ENCODE assay signal across 36 mouse cellular contexts in genomic region chr2:122486674-122487073, GRCm38 (mm10). TPM values are rescaled to one million over a fixed set of nuclear protein-coding genes. Genes with fewer than 3 reads are reported as not detected.
"Had no signal": no experiment of that assay in that cellular context is flagged by ENCODE, and none has a peak within 500 bp of the region (broad histone marks: within the 10 kb centered on the region; RNA-seq: fewer than 3 reads in every experiment).

No protein-coding gene starts in this region.

- DNase-seq: left cerebral cortex, postnatal 4 days; liver; liver, embryonic 13.5 days; liver, postnatal 0 days; lung, adult 18-20 months; lung, adult 2 months; lung, embryonic 14.5 days; lung, postnatal 10 days; lung, postnatal 14 days; lung, postnatal 36 days; lung, postnatal 4 days; midbrain, embryonic 14.5 days had no signal

- H3K4me3 ChIP-seq: limb, embryonic 10.5 days; limb, embryonic 12.5 days; limb, embryonic 13.5 days; limb, embryonic 15.5 days; liver, embryonic 12.5 days; liver, embryonic 13.5 days; liver, embryonic 15.5 days; lung, embryonic 15.5 days; megakaryocyte, embryonic 14.5 days; midbrain, embryonic 10.5 days; midbrain, embryonic 12.5 days; midbrain, embryonic 13.5 days; midbrain, embryonic 15.5 days; myocyte had no signal

- H3K4me1 ChIP-seq: limb, embryonic 10.5 days; limb, embryonic 12.5 days; limb, embryonic 13.5 days; limb, embryonic 15.5 days; liver, embryonic 12.5 days; liver, embryonic 13.5 days; liver, embryonic 15.5 days; lung, embryonic 15.5 days; megakaryocyte, embryonic 14.5 days; midbrain, embryonic 10.5 days; midbrain, embryonic 12.5 days; midbrain, embryonic 13.5 days; midbrain, embryonic 15.5 days had no signal

- H3K27me3 ChIP-seq: limb, embryonic 12.5 days; limb, embryonic 13.5 days; limb, embryonic 15.5 days; liver, embryonic 12.5 days; liver, embryonic 13.5 days; liver, embryonic 15.5 days; lung, embryonic 15.5 days; megakaryocyte, embryonic 14.5 days; midbrain, embryonic 12.5 days; midbrain, embryonic 13.5 days; midbrain, embryonic 15.5 days had no signal

- H3K27ac ChIP-seq: limb, embryonic 10.5 days; limb, embryonic 12.5 days; limb, embryonic 13.5 days; limb, embryonic 15.5 days; liver, embryonic 12.5 days; liver, embryonic 13.5 days; liver, embryonic 14.5 days; liver, embryonic 15.5 days; lung, embryonic 15.5 days; macrophage; midbrain, embryonic 10.5 days; midbrain, embryonic 12.5 days; midbrain, embryonic 13.5 days; midbrain, embryonic 15.5 days had no signal

- ATAC-seq: liver, embryonic 12.5 days; liver, postnatal 0 days; lung, postnatal 0 days; midbrain, embryonic 13.5 days; midbrain, embryonic 15.5 days; midbrain, embryonic 16.5 days had no signal

- H3K36me3 ChIP-seq: limb, embryonic 10.5 days; limb, embryonic 12.5 days; limb, embryonic 13.5 days; limb, embryonic 15.5 days; liver, embryonic 12.5 days; liver, embryonic 13.5 days; liver, embryonic 15.5 days; lung, embryonic 15.5 days; midbrain, embryonic 10.5 days; midbrain, embryonic 12.5 days; midbrain, embryonic 13.5 days; midbrain, embryonic 15.5 days had no signal

- H3K9me3 ChIP-seq: limb, embryonic 10.5 days; limb, embryonic 12.5 days; limb, embryonic 13.5 days; limb, embryonic 15.5 days; liver, embryonic 12.5 days; liver, embryonic 13.5 days; liver, embryonic 15.5 days; lung, embryonic 15.5 days; midbrain, embryonic 10.5 days; midbrain, embryonic 12.5 days; midbrain, embryonic 13.5 days; midbrain, embryonic 15.5 days had no signal

- H3K9ac ChIP-seq: limb, embryonic 12.5 days; limb, embryonic 13.5 days; limb, embryonic 15.5 days; liver, embryonic 12.5 days; liver, embryonic 13.5 days; liver, embryonic 14.5 days; liver, embryonic 15.5 days; liver, postnatal 0 days; lung, embryonic 14.5 days; lung, embryonic 15.5 days; midbrain, embryonic 12.5 days; midbrain, embryonic 13.5 days; midbrain, embryonic 15.5 days had no signal

- H3K4me2 ChIP-seq: limb, embryonic 12.5 days; limb, embryonic 13.5 days; limb, embryonic 15.5 days; liver, embryonic 11.5 days; liver, embryonic 12.5 days; liver, embryonic 13.5 days; liver, embryonic 15.5 days; lung, embryonic 14.5 days; lung, embryonic 15.5 days; midbrain, embryonic 11.5 days; midbrain, embryonic 12.5 days; midbrain, embryonic 13.5 days; midbrain, embryonic 15.5 days had no signal

RNA-seq across cellular contexts. Expression of gene Gm14085, which starts 1.9 kb away (rescaled TPM):
- polyA plus RNA-seq: limb, embryonic 10.5 days; limb, embryonic 11.5 days; limb, embryonic 12.5 days; limb, embryonic 13.5 days; limb, embryonic 14.5 days; limb, embryonic 15.5 days; liver, adult 2 months; liver, embryonic 11.5 days; liver, embryonic 12.5 days; liver, embryonic 13.5 days; liver, embryonic 14.5 days; lung, embryonic 14.5 days; lung, embryonic 15.5 days; lung, embryonic 16.5 days; lung, postnatal 0 days; midbrain, embryonic 10.5 days; midbrain, embryonic 11.5 days; midbrain, embryonic 12.5 days; midbrain, embryonic 13.5 days; midbrain, embryonic 14.5 days; midbrain, embryonic 15.5 days; midbrain, postnatal 0 days; myocyte had no signal
